Mouse (Mus musculus) ES-E14 (cell line): ENCODE measurements around the gene Hrh2. TPM values are rescaled to one million over a fixed set of nuclear protein-coding genes. Genes with fewer than 3 reads are reported as not detected.

Experiments used
- DNase-seq: peaks from one replicate; pipeline ENCODE4 v3.0.0-alpha.2; 2013; ENCODE audit warnings: low read depth, low spot score
- H3K27ac ChIP-seq: 2 replicates; pipeline ENCODE4 v1.5.1; 2012; ENCODE audit warnings: low read depth, mild to moderate bottlenecking, low read length, moderate library complexity, mixed read lengths; ENCODE audit not compliant: poor library complexity, insufficient read depth, severe bottlenecking
- H3K36me3 ChIP-seq: 2 replicates; pipeline ENCODE4 v1.6.1; 2012; ENCODE audit warnings: mild to moderate bottlenecking, low read length, moderate library complexity, mixed read lengths; ENCODE audit not compliant: control insufficient read depth, poor library complexity, insufficient read depth, severe bottlenecking
- H3K4me1 ChIP-seq, 2 experiments: fragments of 150-350 bp in 1 of 2; sonication (generic) in 1 of 2; 2 replicates each; pipeline ENCODE4 v1.6.1; 2012; ENCODE audit warnings: low read length in 2 of 2, mild to moderate bottlenecking in 1 of 2, mixed read lengths in 1 of 2; ENCODE audit not compliant: control insufficient read depth in 2 of 2, insufficient read depth in 2 of 2, poor library complexity in 1 of 2
- H3K4me3 ChIP-seq, 2 experiments: fragments of 150-350 bp in 1 of 2; sonication (generic) in 1 of 2; 2 replicates each; pipeline ENCODE4 v1.5.1; 2012; ENCODE audit warnings: low read length in 2 of 2, low read depth in 1 of 2, mild to moderate bottlenecking in 1 of 2, mixed read lengths in 1 of 2; ENCODE audit not compliant: insufficient read depth in 1 of 2, poor library complexity in 1 of 2, severe bottlenecking in 1 of 2
- H3K9ac ChIP-seq: 2 replicates; pipeline ENCODE4 v1.6.1; 2012; ENCODE audit warnings: low read depth, mild to moderate bottlenecking, low read length, mixed read lengths; ENCODE audit not compliant: poor library complexity, insufficient read depth, severe bottlenecking
- H3K9me3 ChIP-seq: fragments of 150-350 bp; sonication (generic); 2 replicates; pipeline ENCODE4 v1.6.1; 2012; ENCODE audit warnings: low read depth, mild to moderate bottlenecking, low read length; ENCODE audit not compliant: control insufficient read depth, insufficient read depth
- CHD2 ChIP-seq: IDR thresholded peaks from 2 replicates; pipeline ENCODE4 v1.6.1; 2014; ENCODE audit warnings: mild to moderate bottlenecking, low read depth, low read length, inconsistent platforms
- HCFC1 ChIP-seq: IDR thresholded peaks from 2 replicates; pipeline ENCODE4 v1.6.1; 2012; ENCODE audit warnings: low read length, inconsistent platforms, borderline replicate concordance; ENCODE audit not compliant: insufficient read depth
- MAFK ChIP-seq: IDR thresholded peaks from 2 replicates; pipeline ENCODE4 v1.6.1; 2014; ENCODE audit warnings: mild to moderate bottlenecking, low read depth, low read length, inconsistent platforms; ENCODE audit not compliant: insufficient read depth
- ZC3H11A ChIP-seq: IDR thresholded peaks from 2 replicates; pipeline ENCODE4 v1.6.1; 2012; ENCODE audit warnings: low read depth, mild to moderate bottlenecking, inconsistent platforms, low read length, borderline replicate concordance
- ZNF384 ChIP-seq: IDR thresholded peaks from 2 replicates; pipeline ENCODE4 v1.6.1; 2012; ENCODE audit warnings: low read depth, low read length, inconsistent platforms
- in situ Hi-C, 2 experiments: fragments of 600-800 bp; cut with MboI; formaldehyde crosslinking; loops; one replicate each; pipeline ENCODE4 v1.15.1; 2025; ENCODE audit warnings: low sequenced_read_pairs in 2 of 2, inconsistent platforms in 1 of 2; ENCODE audit not compliant: unreplicated experiment in 2 of 2
- total RNA-seq: library from RNA; depleted of rRNA; stranded (reverse); fragments of 300-350 nt; gene quantifications from 2 replicates; pipeline ENCODE4 v1.2.3, GENCODE M21; 2012

The Hrh2 gene
- total RNA-seq, 1 experiment, result 0.62 TPM

GRCm38 (mm10) chr13:54171761-54172160 is 20.2 kb upstream of the Hrh2 start:
- TF ChIP-seq ZC3H11A (no peak), MAFK (no peak), HCFC1 (no peak), CHD2 (no peak), ZNF384 (no peak)
- H3K9ac ChIP-seq, result no peak overlapping the region
- no peak overlapping the region for H3K27ac ChIP-seq
- no peak for DNase-seq
- no peaks in the 10 kb centered on the region for H3K9me3 ChIP-seq
- H3K4me3 ChIP-seq, result no peak overlapping the region
- in situ Hi-C loops, result no loop called here
- H3K4me1 ChIP-seq, result no peaks in the 10 kb centered on the region; a peak in 1 of 4 replicates
- H3K36me3 ChIP-seq, result no peaks in the 10 kb centered on the region

GRCm38 (mm10) chr13:54173941-54174340 is 18.0 kb upstream of the Hrh2 start:
- Histone ChIP-seq H3K9me3 (no peaks in the 10 kb centered on the region), H3K4me1 (no peaks in the 10 kb centered on the region; a peak in 1 of 4 replicates), H3K4me3 (no peak overlapping the region), H3K36me3 (no peaks in the 10 kb centered on the region), H3K9ac (no peak overlapping the region), H3K27ac (no peak overlapping the region)
- DNase-seq, result no peak
- in situ Hi-C loops, result no loop called here
- TF ChIP-seq ZC3H11A (no peak), MAFK (no peak), CHD2 (no peak)

- no peaks in the 10 kb centered on the region; a peak in 1 of 4 replicates for H3K4me1 ChIP-seq
- in situ Hi-C loops, result no loop called here
- TF ChIP-seq ZC3H11A (0 out of 2 replicates have a peak, but pooled peaks have one; percentile 41), HCFC1 (no peak), MAFK (no peak)
- no peak overlapping the region for H3K9ac ChIP-seq
- H3K27ac ChIP-seq, result no peak overlapping the region
- H3K36me3 ChIP-seq, result no peaks in the 10 kb centered on the region
- no peak overlapping the region for H3K4me3 ChIP-seq
- no peak for DNase-seq
- no peaks in the 10 kb centered on the region for H3K9me3 ChIP-seq
These were observed 17.2 kb upstream of the Hrh2 start for GRCm38 (mm10) chr13:54174703-54175102.

- Histone ChIP-seq H3K9ac (no peak overlapping the region), H3K4me1 (peaks cover 0 to under 1% of the 10 kb centered on the region in 2 experiments; a peak in 1 of 4 replicates), H3K27ac (no peak overlapping the region), H3K36me3 (no peaks in the 10 kb centered on the region), H3K4me3 (no peak overlapping the region), H3K9me3 (no peaks in the 10 kb centered on the region)
- in situ Hi-C loops, result no loop called here
- TF ChIP-seq ZNF384 (no peak), CHD2 (no peak), MAFK (no peak), HCFC1 (no peak), ZC3H11A (no peak)
- no peak for DNase-seq
These were observed 16.5 kb upstream of the Hrh2 start for GRCm38 (mm10) chr13:54175426-54175825.

- DNase-seq, result no peak
- no peak overlapping the region for H3K4me3 ChIP-seq
- H3K9ac ChIP-seq, result no peak overlapping the region
- in situ Hi-C loops, result no loop called here
- no peak overlapping the region for H3K27ac ChIP-seq
- H3K4me1 ChIP-seq, result peaks cover 0 to 3% of the 10 kb centered on the region in 2 experiments; a peak in 1 of 4 replicates
- no peaks in the 10 kb centered on the region for H3K36me3 ChIP-seq
- no peak for TF ChIP-seq ZNF384
- no peak for TF ChIP-seq CHD2
- TF ChIP-seq MAFK, result no peak
- no peak for TF ChIP-seq HCFC1
- no peak for TF ChIP-seq ZC3H11A
- no peaks in the 10 kb centered on the region for H3K9me3 ChIP-seq
These were observed 15.4 kb upstream of the Hrh2 start for GRCm38 (mm10) chr13:54176406-54177020.
